Mouse (Mus musculus): ENCODE data around the gene Ly86.

GRCm38 (mm10) chr13:37415696-37416095 is 70.7 kb downstream of the Ly86 start:
- TF ChIP-seq EP300 (IDR thresholded peaks at IDR 0.05; ENCODE audit: low read depth) (no peak), CTCF (IDR thresholded peaks at IDR 0.05; ENCODE audit: low read depth) (no peak)
